Mouse (Mus musculus): ENCODE measurements at regions not wholly inside any gene's neighbourhood (a gene's known extent, or its start where the extent isn't known, plus 50 kb on each side); places are given as distances from the start of the nearest gene placed in this dataset.

DNA sequence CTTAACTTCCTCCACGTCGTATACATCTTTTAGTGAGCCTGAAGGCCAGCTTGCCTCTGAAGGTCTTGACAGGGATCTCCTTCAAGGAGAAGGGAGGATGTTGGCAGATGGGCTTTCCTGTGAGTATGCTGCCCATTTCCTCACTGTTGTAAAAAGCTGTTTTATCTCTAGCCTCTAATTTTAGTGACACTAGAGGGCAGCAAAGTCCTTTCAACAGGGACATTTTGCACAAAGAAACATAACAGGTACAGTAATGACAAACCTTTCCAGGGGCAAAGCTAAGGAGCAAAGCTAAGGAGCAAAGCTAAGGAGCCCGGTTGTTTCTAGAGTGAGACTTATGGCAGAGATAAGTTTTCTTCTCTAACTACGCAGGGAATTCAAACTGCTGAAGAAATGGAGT lies 59.0 kb upstream of the Kbtbd8 start:
- DNase-seq, result no peak

DNA sequence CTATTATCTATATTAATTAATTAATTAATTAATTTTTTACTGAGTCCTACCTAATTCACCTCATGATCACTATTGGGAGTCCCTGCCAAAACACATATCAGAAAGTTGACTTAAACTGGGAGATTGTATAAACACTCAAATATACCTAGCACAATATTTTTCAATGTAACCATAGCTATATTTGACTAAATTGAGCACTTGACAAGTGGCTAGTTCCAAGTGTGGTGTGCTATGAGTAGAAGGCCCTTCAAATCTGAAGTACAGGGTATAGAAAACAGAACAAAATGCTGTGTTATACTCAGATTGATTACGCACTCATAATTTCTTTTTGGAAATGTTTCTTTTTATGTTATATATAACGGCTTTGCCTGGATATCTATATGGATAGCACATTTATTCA lies 60.8 kb upstream of the Kbtbd8 start:
- no peak for DNase-seq

- no peak for DNase-seq
Measured at GRCm38 (mm10) chr6:95053717-95054382, 63.2 kb upstream of the Kbtbd8 start.

DNA sequence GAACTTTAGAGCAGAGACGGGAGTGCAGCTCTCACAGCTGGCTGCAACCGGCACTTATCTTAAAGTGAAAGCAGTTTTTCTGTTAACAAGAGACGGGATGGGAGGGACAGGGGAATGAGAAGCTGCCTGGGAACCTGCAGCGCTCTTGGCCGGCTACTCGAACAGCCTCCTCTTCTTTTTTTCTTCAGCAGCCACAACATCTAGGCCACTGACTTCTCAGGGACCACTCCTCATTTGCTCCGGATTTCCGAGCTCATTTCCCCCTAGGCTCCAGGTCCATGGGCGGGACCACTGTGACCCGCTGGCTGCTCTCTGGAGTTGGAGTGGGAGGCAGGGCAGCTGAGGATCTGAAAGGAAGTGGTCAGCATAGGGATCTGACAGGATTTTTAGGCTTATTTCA lies 75.7 kb upstream of the Kbtbd8 start:
- peak in 1 of 2 experiments; percentile 4 for DNase-seq

DNA sequence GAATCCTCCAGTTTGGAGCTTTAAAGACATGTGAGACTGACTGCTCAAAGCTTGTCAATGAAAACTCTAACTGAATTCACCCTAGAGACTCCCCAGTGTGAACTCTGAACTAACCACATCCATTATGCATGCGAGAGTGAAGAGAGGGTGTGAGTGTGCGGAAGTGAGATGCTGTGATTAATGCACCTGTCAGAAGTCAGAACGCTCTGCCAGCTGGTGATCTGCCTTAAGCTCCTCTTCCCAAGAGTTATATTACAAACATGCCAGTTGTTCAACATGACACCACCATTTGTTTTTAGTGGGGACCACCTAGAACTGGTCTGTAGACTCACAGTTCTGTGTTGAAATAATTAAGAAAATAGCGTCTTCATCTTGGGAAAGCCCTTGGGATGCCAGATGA lies 92.8 kb upstream of the Kbtbd8 start:
- no peak for DNase-seq

DNA sequence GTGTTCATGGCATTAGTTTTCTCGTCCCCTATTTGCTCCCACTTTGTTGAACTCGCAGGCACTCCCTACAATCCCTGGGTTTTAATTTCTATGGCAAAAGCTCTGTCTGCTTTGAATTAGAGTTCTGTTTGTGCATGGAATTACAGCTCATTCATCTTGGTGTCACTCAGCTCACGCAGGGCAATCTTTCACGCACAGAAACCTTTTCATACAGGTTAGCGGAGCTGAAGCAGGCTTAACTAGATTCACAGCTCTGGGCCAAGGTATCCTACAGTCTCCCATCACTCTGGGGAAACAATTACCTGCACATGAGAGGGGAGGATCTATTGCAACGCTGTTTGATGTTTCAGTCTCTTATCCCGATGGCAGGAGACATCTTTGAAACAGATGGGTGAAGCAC lies 95.3 kb upstream of the Kbtbd8 start:
- DNase-seq, result no peak

- no peak for DNase-seq
Measured at GRCm38 (mm10) chr6:95017911-95018310, 99.1 kb upstream of the Kbtbd8 start.

DNA sequence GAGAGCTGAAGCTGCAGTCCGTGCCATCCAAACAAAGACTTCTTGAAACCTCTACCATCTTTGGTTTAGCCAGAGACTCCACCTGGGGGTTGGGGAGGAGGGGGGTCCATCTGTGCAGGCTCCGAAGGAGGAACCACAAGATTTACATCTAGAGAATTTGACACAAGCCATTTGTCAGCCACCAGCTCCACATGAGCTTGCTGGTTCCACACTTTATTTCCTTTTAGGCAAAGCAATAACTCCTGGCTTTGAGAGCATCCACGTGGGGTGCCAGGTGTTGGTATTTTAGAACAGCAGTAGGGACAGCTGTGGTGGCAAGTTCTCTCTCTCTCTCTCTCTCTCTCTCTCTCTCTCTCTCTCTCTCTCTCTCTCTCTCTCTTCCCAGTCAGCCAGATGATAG lies 99.6 kb upstream of the Kbtbd8 start:
- DNase-seq, result no peak

- no peak for DNase-seq
Measured at GRCm38 (mm10) chr6:95013096-95013495, 103.9 kb upstream of the Kbtbd8 start.

- no peak for DNase-seq
Measured at GRCm38 (mm10) chr6:95006485-95006884, 110.6 kb upstream of the Kbtbd8 start.

DNA sequence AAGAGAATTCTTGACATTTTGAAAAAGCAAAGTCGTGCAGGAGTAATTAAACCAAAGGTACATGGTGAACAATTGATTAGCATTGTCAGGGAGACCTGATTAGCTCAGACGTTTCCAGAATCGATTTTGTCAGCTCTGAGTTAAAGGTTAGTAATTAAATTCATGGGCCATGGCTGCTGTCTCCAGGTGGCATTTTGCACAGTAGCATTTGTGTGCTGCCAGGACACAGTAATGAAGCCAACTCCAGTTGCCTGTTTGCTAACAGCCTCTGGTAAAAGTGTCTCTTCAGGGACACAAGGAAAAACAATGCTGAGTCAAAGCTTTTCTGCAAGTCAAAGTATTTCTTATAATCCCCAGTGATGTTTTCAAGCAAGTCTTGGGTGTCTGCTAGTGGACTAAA lies 113.3 kb upstream of the Kbtbd8 start:
- DNase-seq, result no peak

- DNase-seq, result peak in 1 of 2 experiments; percentile 21
Measured at GRCm38 (mm10) chr6:94999562-94999961, 117.5 kb upstream of the Kbtbd8 start.

GRCm38 (mm10) chr6:94999002-94999401 lies 118.0 kb upstream of the Kbtbd8 start:
- peak; percentile 58 to 78 for DNase-seq

- no peak for DNase-seq
Measured at GRCm38 (mm10) chr6:94998371-94998770, 118.7 kb upstream of the Kbtbd8 start.

DNA sequence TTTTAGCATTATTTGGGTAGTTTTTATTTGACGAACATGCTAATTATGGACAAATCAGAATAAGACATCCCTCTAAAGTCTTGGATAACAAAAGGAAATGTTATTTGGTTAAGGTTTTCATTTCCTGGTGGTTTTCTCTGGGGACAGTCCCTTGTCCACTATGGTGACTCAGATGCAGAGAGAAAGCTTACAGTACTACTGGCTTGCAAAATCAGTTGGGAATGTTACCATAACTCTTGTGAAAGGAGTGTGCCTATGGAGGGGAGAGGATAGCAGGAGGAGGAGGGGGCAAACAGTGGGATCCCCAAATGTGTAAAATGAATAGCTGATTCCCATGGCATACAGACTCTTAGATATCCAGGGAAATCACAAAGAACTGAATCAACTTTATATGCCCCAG lies 122.7 kb upstream of the Kbtbd8 start:
- no peak for DNase-seq

GRCm38 (mm10) chr6:94987427-94987826 lies 129.6 kb upstream of the Kbtbd8 start:
- DNase-seq, result no peak

DNA sequence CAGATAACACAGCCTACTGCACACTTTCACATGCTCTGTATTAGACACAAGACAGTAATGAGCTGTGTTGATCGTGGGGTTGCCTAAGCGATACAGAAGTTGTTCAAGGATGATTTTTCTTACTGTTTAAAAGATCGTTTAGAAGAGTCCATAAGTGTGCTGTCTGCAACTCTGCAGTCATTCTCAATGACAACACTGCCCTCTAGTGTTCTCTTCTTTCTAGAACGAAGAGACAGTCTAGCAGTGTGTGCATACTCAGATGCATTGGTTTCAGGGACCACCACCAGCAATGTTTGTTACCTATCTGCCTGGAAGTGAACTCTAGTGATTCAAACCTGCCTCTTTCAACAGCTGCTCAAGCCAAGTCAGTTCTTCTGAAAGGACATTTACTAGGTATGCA lies 130.7 kb upstream of the Kbtbd8 start:
- peak in 1 of 2 experiments; percentile 13 for DNase-seq

DNA sequence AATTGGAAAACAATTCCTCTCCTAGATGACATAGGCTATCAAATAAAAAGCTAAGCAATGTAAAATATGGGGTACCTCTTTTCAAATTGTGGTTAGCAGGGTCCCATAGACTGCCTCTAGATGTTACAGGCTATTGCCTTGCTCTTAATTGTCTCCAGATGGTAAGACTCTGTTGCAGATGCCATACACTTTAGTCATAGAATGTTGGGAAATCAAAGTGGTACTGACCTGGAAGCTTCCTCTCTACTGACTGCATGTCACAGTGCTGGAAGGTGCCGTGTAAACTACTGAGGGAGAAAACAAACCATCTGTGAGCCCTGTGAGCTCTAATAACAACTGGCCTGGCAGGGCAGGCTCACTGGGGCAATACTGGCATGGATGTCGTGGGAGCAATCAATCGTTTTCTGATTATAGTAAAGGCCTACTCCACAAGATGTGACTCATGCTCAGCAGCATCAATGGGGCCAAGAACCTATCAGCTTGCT lies 132.6 kb upstream of the Kbtbd8 start:
- DNase-seq, result no peak

- no peak for DNase-seq
Measured at GRCm38 (mm10) chr6:94968683-94969082, 148.4 kb upstream of the Kbtbd8 start.

DNA sequence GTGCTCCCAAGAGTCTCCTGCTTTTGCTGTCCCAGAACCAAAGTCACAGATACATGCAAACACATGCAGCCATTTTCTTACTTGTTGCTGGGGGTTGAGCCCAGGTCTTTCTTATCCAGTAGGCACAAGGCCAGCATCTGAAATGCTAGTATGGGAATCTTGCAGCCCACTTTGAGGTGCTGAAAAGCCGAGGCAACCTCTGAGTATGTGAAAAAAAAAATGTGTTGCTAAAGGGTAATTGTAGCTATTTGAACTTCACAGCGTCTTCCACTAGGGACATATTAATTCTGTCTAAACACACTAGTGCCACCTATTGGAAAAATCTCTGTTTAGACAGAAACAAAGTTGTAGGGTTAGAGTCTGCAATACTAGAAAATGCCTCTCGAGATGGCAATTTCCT lies 150.1 kb upstream of the Kbtbd8 start:
- no peak for DNase-seq

DNA sequence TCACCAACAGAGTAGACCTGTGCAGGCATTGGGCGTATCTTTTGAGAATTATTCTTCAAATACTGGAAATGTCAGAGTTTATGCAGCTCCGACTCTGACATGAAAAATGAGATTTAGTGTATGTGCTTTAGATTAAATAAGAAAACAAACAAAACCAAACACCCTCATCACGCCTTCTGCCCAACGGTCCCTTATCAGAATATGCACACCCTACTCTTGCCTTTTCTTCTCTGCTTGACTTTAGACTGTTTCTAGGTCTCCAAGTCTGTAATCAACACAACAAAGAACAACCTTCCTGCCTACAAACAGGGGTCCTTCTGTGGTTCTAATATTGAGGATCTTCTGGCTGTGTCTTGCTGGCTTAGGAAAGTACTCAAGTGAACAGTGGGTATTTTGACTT lies 153.8 kb upstream of the Kbtbd8 start:
- DNase-seq, result no peak

- DNase-seq, result no peak
Measured at GRCm38 (mm10) chr6:94962411-94963087, 154.5 kb upstream of the Kbtbd8 start.

- DNase-seq, result no peak
Measured at GRCm38 (mm10) chr6:94961821-94962220, 155.2 kb upstream of the Kbtbd8 start.

DNA sequence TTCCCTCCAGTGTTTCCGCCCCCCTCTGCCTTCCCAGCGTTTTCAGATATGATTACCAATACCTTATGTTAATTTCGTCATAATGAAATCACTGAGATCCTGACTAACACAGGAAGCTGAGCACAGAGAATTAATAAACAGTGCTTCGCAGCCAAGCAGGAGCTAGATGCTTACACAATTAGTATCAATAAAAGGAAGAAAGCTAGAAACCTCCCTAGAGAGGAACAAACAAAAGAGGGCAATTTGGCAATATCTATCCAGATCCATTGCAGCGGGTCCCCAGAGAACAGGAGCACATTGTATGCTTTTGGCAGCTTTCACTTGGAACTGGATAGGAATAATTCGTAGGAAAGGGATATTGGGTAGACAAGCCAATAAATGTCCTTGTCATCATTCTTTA lies 159.1 kb upstream of the Kbtbd8 start:
- no peak for DNase-seq

All from lung, adult 18-20 months (tissue).